Mouse (Mus musculus) embryo, embryonic 11 days (tissue): ENCODE results near the gene Pkn2.

Source experiments
- DNase-seq: peaks from one replicate; pipeline ENCODE4 v3.0.0-alpha.2; 2015

Gene Pkn2

GRCm38 (mm10) chr3:142881872-142882623 lies at the start of gene Pkn2:
TSS of gene Pkn2 (minus strand) at chr3:142882004.
- peak; percentile 99 for DNase-seq

- no peak for DNase-seq
These were observed 48.1 kb upstream of the Pkn2 start for GRCm38 (mm10) chr3:142929906-142930305.

- no peak for DNase-seq
These were observed 45.5 kb upstream of the Pkn2 start for GRCm38 (mm10) chr3:142927311-142927710.

- DNase-seq: no peak
These were observed 43.1 kb upstream of the Pkn2 start for GRCm38 (mm10) chr3:142924831-142925348.

- DNase-seq: no peak
These were observed 37.3 kb upstream of the Pkn2 start for GRCm38 (mm10) chr3:142919070-142919469.

- no peak for DNase-seq
These were observed 36.1 kb upstream of the Pkn2 start for GRCm38 (mm10) chr3:142917760-142918439.

GRCm38 (mm10) chr3:142917171-142917570 lies 35.4 kb upstream of the Pkn2 start:
- no peak for DNase-seq

- no peak for DNase-seq
These were observed 31.5 kb upstream of the Pkn2 start for GRCm38 (mm10) chr3:142913295-142913694.

- DNase-seq: no peak
These were observed 17.9 kb upstream of the Pkn2 start for GRCm38 (mm10) chr3:142899683-142900082.

GRCm38 (mm10) chr3:142898949-142899396 lies 17.2 kb upstream of the Pkn2 start:
- DNase-seq: no peak

GRCm38 (mm10) chr3:142890442-142890841 lies 8.6 kb upstream of the Pkn2 start:
- DNase-seq: no peak

GRCm38 (mm10) chr3:142886963-142887362 lies 5.2 kb upstream of the Pkn2 start:
- DNase-seq: no peak

- DNase-seq: no peak
These were observed 2.8 kb upstream of the Pkn2 start for GRCm38 (mm10) chr3:142884594-142884993.

GRCm38 (mm10) chr3:142881589-142881871 lies 274 bp downstream of the Pkn2 start:
- DNase-seq: no peak

GRCm38 (mm10) chr3:142880790-142881588 lies 815 bp downstream of the Pkn2 start:
- peak; percentile 84 for DNase-seq

- no peak for DNase-seq
These were observed 18.6 kb downstream of the Pkn2 start for GRCm38 (mm10) chr3:142863236-142863635.

GRCm38 (mm10) chr3:142856832-142857231 lies 25.0 kb downstream of the Pkn2 start:
- no peak for DNase-seq

GRCm38 (mm10) chr3:142855961-142856472 lies 25.8 kb downstream of the Pkn2 start:
- DNase-seq: no peak

GRCm38 (mm10) chr3:142852911-142853310 lies 28.9 kb downstream of the Pkn2 start:
- DNase-seq: no peak

- no peak for DNase-seq
These were observed 30.2 kb downstream of the Pkn2 start for GRCm38 (mm10) chr3:142851631-142852030.

- no peak for DNase-seq
These were observed 41.8 kb downstream of the Pkn2 start for GRCm38 (mm10) chr3:142839961-142840360.

GRCm38 (mm10) chr3:142834761-142835160 lies 47.0 kb downstream of the Pkn2 start:
- DNase-seq: no peak

GRCm38 (mm10) chr3:142834024-142834423 lies 47.8 kb downstream of the Pkn2 start:
- DNase-seq: no peak
